Mouse (Mus musculus) heart, postnatal 36 days (tissue): ENCODE data around the gene Rftn1. TPM values are rescaled to one million over a fixed set of nuclear protein-coding genes. Genes with fewer than 3 reads are reported as not detected.
"Not testable (repeated sequence)": the region's sequence is repeated elsewhere in the genome, so short reads cannot be mapped to it uniquely, and the experiment has no call there.

Source experiments
- DNase-seq, 2 experiments: peaks; one replicate each; pipeline ENCODE4 v3.0.0; 2021 to 2022
- intact Hi-C: fragments of 180-260 bp; cut with DNase I; formaldehyde crosslinking; loops from one replicate; pipeline ENCODE4 v1.15.1; 2025
- total RNA-seq, 2 experiments: library from RNA; stranded (reverse); gene quantifications; 2 replicates each; pipeline ENCODE4 v1.2.3; 2021

Gene Rftn1
- total RNA-seq, 2 experiments from 2014 or later, result 49.0 to 57.1 TPM

GRCm38 (mm10) chr17:50142151-50142550, 48.3 kb downstream of the Rftn1 start:
- no peak for DNase-seq
- intact Hi-C loops, result loop anchor here (2.0 kb wide), 2 partner anchors 47 to 155 kb away; no protein-coding TSS in a partner anchor

GRCm38 (mm10) chr17:50136060-50136459, 54.4 kb downstream of the Rftn1 start:
- intact Hi-C loops, result loop anchor here (5.0 kb wide), 1 partner anchor 101 kb away; no protein-coding TSS in a partner anchor

GRCm38 (mm10) chr17:50135466-50135865, 55.0 kb downstream of the Rftn1 start:
- intact Hi-C loops, result loop anchor here (2.0 to 5.0 kb wide), 2 partner anchors 19 to 102 kb away; no protein-coding TSS in a partner anchor

More at GRCm38 (mm10) chr17:50136060-50136459, 54.4 kb downstream of the Rftn1 start:
- DNase-seq, result peak; percentile 68 to 74

GRCm38 (mm10) chr17:50131698-50132097, 58.8 kb downstream of the Rftn1 start:
- intact Hi-C loops, result no loop called here
- no peak for DNase-seq

More at GRCm38 (mm10) chr17:50135466-50135865, 55.0 kb downstream of the Rftn1 start:
- no peak for DNase-seq

- intact Hi-C loops, result no loop called here
- DNase-seq, result no peak
These were observed 60.1 kb downstream of the Rftn1 start for GRCm38 (mm10) chr17:50130421-50130820.

GRCm38 (mm10) chr17:50128392-50128791, 62.1 kb downstream of the Rftn1 start:
- intact Hi-C loops, result no loop called here

GRCm38 (mm10) chr17:50127045-50127813, 63.2 kb downstream of the Rftn1 start:
- DNase-seq, result no peak
- intact Hi-C loops, result no loop called here

More at GRCm38 (mm10) chr17:50128392-50128791, 62.1 kb downstream of the Rftn1 start:
- DNase-seq, result no peak

- no peak for DNase-seq
- intact Hi-C loops, result no loop called here
These were observed 63.9 kb downstream of the Rftn1 start for GRCm38 (mm10) chr17:50126545-50126944.

- no peak for DNase-seq
- intact Hi-C loops, result no loop called here
These were observed 64.6 kb downstream of the Rftn1 start for GRCm38 (mm10) chr17:50125900-50126299.

- intact Hi-C loops, result no loop called here
These were observed 65.2 kb downstream of the Rftn1 start for GRCm38 (mm10) chr17:50125245-50125798.

GRCm38 (mm10) chr17:50124708-50125107, 65.8 kb downstream of the Rftn1 start:
- no peak for DNase-seq
- intact Hi-C loops, result loop anchor here (5.0 kb wide), 1 partner anchor 62 kb away; no protein-coding TSS in a partner anchor

More at GRCm38 (mm10) chr17:50125245-50125798, 65.2 kb downstream of the Rftn1 start:
- no peak for DNase-seq

GRCm38 (mm10) chr17:50122555-50122954, 67.9 kb downstream of the Rftn1 start:
- DNase-seq, result no peak
- intact Hi-C loops, result loop anchor here (2.0 to 5.0 kb wide), 2 partner anchors 60 to 62 kb away; no protein-coding TSS in a partner anchor

- intact Hi-C loops, result loop anchor here (2.0 to 5.0 kb wide), 2 partner anchors 39 to 58 kb away; no protein-coding TSS in a partner anchor
- peak; percentile 46 to 60 for DNase-seq
These were observed 70.4 kb downstream of the Rftn1 start for GRCm38 (mm10) chr17:50120098-50120497.

- no peak for DNase-seq
- intact Hi-C loops, result loop anchor here (2.0 kb wide), 1 partner anchor 17 kb away; no protein-coding TSS in a partner anchor
These were observed 73.0 kb downstream of the Rftn1 start for GRCm38 (mm10) chr17:50117461-50117860.

GRCm38 (mm10) chr17:50116980-50117379, 73.5 kb downstream of the Rftn1 start:
- intact Hi-C loops, result loop anchor here (2.0 kb wide), 1 partner anchor 18 kb away; no protein-coding TSS in a partner anchor
- no peak for DNase-seq

- DNase-seq, result not testable (repeated sequence)
- intact Hi-C loops, result loop anchor here (2.0 kb wide), 1 partner anchor 18 kb away; no protein-coding TSS in a partner anchor
These were observed 74.1 kb downstream of the Rftn1 start for GRCm38 (mm10) chr17:50116401-50116800.

- intact Hi-C loops, result loop anchor here (2.0 kb wide), 1 partner anchor 19 kb away; no protein-coding TSS in a partner anchor
- not testable (repeated sequence) for DNase-seq
These were observed 74.8 kb downstream of the Rftn1 start for GRCm38 (mm10) chr17:50115716-50116115.

GRCm38 (mm10) chr17:50114659-50115058, 75.8 kb downstream of the Rftn1 start:
- no peak for DNase-seq
- intact Hi-C loops, result no loop called here

- intact Hi-C loops, result no loop called here
- DNase-seq, result no peak
These were observed 79.6 kb downstream of the Rftn1 start for GRCm38 (mm10) chr17:50110650-50111415.

GRCm38 (mm10) chr17:50106811-50107210, 83.7 kb downstream of the Rftn1 start:
- no peak for DNase-seq
- intact Hi-C loops, result no loop called here
